Mouse (Mus musculus): ENCODE measurements at regions not wholly inside any gene's neighbourhood (a gene's known extent, or its start where the extent isn't known, plus 50 kb on each side); places are given as distances from the start of the nearest gene placed in this dataset.

- WGBS: 82% methylated on average over 4 of the region's 4 CpGs
- Histone ChIP-seq H3K27ac (ENCODE audit: low read depth, low read length) (no peak overlapping the region), H3K9me3 (ENCODE audit: control insufficient read depth, low read length) (no peaks in the 10 kb centered on the region), H3K36me3 (ENCODE audit: control insufficient read depth, insufficient read depth, low read length) (no peaks in the 10 kb centered on the region), H3K4me2 (no peak overlapping the region), H3K4me1 (ENCODE audit: control insufficient read depth, insufficient read depth, low read length) (no peaks in the 10 kb centered on the region), H3K27me3 (ENCODE audit: control insufficient read depth, insufficient read depth, low read length) (no peaks in the 10 kb centered on the region), H3K9ac (ENCODE audit: low read length) (no peak overlapping the region), H3K4me3 (ENCODE audit: low read depth, low read length) (no peak overlapping the region)
- no peak for ATAC-seq (ENCODE audit: low FRiP score)
- DNase-seq (ENCODE audit: low spot score, missing footprints): no peak
Observed at GRCm38 (mm10) chr8:78034687-78035086, 178.4 kb upstream of the Ttc29 start.

GRCm38 (mm10) chr8:78037218-78037617 is 175.9 kb upstream of the Ttc29 start:
- no peaks in the 10 kb centered on the region for H3K9me3 ChIP-seq (ENCODE audit: control insufficient read depth, low read length)
- WGBS: 72% methylated on average over 1 of the region's 1 CpGs

DNA sequence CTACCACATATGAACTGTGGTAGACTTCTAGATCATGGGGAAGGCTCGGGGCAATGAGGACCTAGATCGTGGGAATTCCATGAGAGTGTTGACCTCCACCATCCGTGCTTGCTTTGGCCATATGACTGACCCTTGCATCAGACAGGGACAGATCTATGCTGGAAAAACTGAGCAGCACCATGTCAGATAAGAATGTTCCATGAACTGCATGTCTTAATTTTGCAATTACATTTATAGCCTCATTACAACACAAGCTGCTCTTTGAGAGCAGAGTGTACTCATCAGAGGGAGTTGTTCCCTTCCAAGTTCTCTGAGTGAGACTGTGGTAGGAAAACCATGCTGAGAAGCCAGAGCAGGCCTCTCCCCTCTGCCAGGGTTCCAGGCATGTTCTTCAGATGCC is 166.4 kb upstream of the Ttc29 start:
- no peaks in the 10 kb centered on the region for H3K36me3 ChIP-seq (ENCODE audit: control insufficient read depth, insufficient read depth, low read length)
- H3K4me1 ChIP-seq (ENCODE audit: control insufficient read depth, insufficient read depth, low read length): no peaks in the 10 kb centered on the region
- no peaks in the 10 kb centered on the region for H3K9me3 ChIP-seq (ENCODE audit: control insufficient read depth, low read length)
- H3K4me3 ChIP-seq (ENCODE audit: low read depth, low read length): no peak overlapping the region
- H3K27ac ChIP-seq (ENCODE audit: low read depth, low read length): no peak overlapping the region
- no peak for DNase-seq (ENCODE audit: low spot score, missing footprints)
- no peaks in the 10 kb centered on the region for H3K27me3 ChIP-seq (ENCODE audit: control insufficient read depth, insufficient read depth, low read length)
- H3K9ac ChIP-seq (ENCODE audit: low read length): no peak overlapping the region
- H3K4me2 ChIP-seq: no peak overlapping the region
- no peak for ATAC-seq (ENCODE audit: low FRiP score)
- 89% methylated on average over 3 of the region's 3 CpGs for WGBS

More at GRCm38 (mm10) chr8:78037218-78037617, 175.9 kb upstream of the Ttc29 start:
- no peak overlapping the region for H3K9ac ChIP-seq (ENCODE audit: low read length)
- no peaks in the 10 kb centered on the region for H3K4me1 ChIP-seq (ENCODE audit: control insufficient read depth, insufficient read depth, low read length)
- no peaks in the 10 kb centered on the region for H3K36me3 ChIP-seq (ENCODE audit: control insufficient read depth, insufficient read depth, low read length)
- H3K4me3 ChIP-seq (ENCODE audit: low read depth, low read length): no peak overlapping the region
- H3K4me2 ChIP-seq: no peak overlapping the region
- H3K27me3 ChIP-seq (ENCODE audit: control insufficient read depth, insufficient read depth, low read length): no peaks in the 10 kb centered on the region
- no peak for DNase-seq (ENCODE audit: low spot score, missing footprints)
- H3K27ac ChIP-seq (ENCODE audit: low read depth, low read length): no peak overlapping the region
- ATAC-seq (ENCODE audit: low FRiP score): no peak

- no peaks in the 10 kb centered on the region for H3K36me3 ChIP-seq (ENCODE audit: control insufficient read depth, insufficient read depth, low read length)
- DNase-seq (ENCODE audit: low spot score, missing footprints): peak; percentile 41
- ATAC-seq (ENCODE audit: low FRiP score): no peak
- no peak overlapping the region for H3K4me2 ChIP-seq
- H3K9me3 ChIP-seq (ENCODE audit: control insufficient read depth, low read length): no peaks in the 10 kb centered on the region
- 83% methylated on average over 3 of the region's 3 CpGs for WGBS
- H3K27me3 ChIP-seq (ENCODE audit: control insufficient read depth, insufficient read depth, low read length): no peaks in the 10 kb centered on the region
- H3K27ac ChIP-seq (ENCODE audit: low read depth, low read length): no peak overlapping the region
- no peaks in the 10 kb centered on the region for H3K4me1 ChIP-seq (ENCODE audit: control insufficient read depth, insufficient read depth, low read length)
- no peak overlapping the region for H3K4me3 ChIP-seq (ENCODE audit: low read depth, low read length)
- H3K9ac ChIP-seq (ENCODE audit: low read length): no peak overlapping the region
Observed at GRCm38 (mm10) chr8:78050768-78051167, 162.3 kb upstream of the Ttc29 start.

- H3K4me3 ChIP-seq (ENCODE audit: low read depth, low read length): no peak overlapping the region
- no peaks in the 10 kb centered on the region for H3K36me3 ChIP-seq (ENCODE audit: control insufficient read depth, insufficient read depth, low read length)
- ATAC-seq (ENCODE audit: low FRiP score) (no peak), DNase-seq (ENCODE audit: low spot score, missing footprints) (peak; percentile 66)
- no peak overlapping the region for H3K9ac ChIP-seq (ENCODE audit: low read length)
- H3K27me3 ChIP-seq (ENCODE audit: control insufficient read depth, insufficient read depth, low read length): no peaks in the 10 kb centered on the region
- no peak overlapping the region for H3K4me2 ChIP-seq
- H3K4me1 ChIP-seq (ENCODE audit: control insufficient read depth, insufficient read depth, low read length): no peaks in the 10 kb centered on the region
- no peak overlapping the region for H3K27ac ChIP-seq (ENCODE audit: low read depth, low read length)
- H3K9me3 ChIP-seq (ENCODE audit: control insufficient read depth, low read length): no peaks in the 10 kb centered on the region
- 23% methylated on average over 5 of the region's 5 CpGs for WGBS
Observed at GRCm38 (mm10) chr8:78054435-78054834, 158.7 kb upstream of the Ttc29 start.

DNA sequence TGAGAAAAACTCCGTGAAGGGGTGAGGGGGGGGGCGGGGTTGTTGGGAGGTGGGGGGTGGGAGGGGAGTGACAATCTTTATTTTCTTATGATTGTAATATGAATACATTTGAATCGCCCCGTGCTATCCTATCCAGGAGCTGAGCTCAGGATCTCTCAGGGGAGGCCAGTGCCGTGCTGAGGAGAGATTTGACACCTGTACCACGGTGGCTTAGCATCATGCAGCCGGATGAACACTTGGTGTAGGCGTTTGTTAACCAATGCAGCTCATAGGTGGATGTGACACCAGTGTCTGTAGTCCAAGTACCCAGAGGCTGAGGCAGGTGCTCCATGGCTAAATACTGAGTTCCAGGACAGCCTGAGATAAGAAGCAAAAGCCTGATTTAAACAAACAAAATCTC is 158.2 kb upstream of the Ttc29 start:
- 21% methylated on average over 7 of the region's 8 CpGs for WGBS
- Histone ChIP-seq H3K4me3 (ENCODE audit: low read depth, low read length) (no peak overlapping the region), H3K27me3 (ENCODE audit: control insufficient read depth, insufficient read depth, low read length) (no peaks in the 10 kb centered on the region), H3K4me1 (ENCODE audit: control insufficient read depth, insufficient read depth, low read length) (no peaks in the 10 kb centered on the region), H3K9ac (ENCODE audit: low read length) (no peak overlapping the region), H3K4me2 (no peak overlapping the region), H3K9me3 (ENCODE audit: control insufficient read depth, low read length) (no peaks in the 10 kb centered on the region), H3K27ac (ENCODE audit: low read depth, low read length) (no peak overlapping the region), H3K36me3 (ENCODE audit: control insufficient read depth, insufficient read depth, low read length) (no peaks in the 10 kb centered on the region)
- DNase-seq (ENCODE audit: low spot score, missing footprints): peak; percentile 79
- ATAC-seq (ENCODE audit: low FRiP score): peak; percentile 52; the same call in 1 of the 2 replicates

DNA sequence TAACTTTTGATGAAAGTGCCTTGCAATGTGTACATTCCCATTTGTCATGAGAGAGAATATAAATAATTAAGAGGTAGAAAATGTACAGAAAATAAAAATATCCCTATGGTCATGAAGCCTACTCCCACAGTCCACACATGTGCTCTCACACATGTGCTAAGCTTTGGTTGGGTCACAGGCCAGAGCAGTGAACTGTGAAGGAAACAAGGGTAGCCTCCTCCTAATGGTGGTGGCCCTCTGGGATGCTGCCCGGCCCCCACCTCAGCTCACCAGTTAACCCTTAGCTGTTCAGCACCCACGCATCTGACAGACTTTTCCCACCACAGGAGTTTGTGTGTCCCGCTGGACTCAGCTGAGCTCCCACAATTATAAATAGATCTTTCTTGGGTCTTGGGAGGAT is 157.6 kb upstream of the Ttc29 start:
- no peaks in the 10 kb centered on the region for H3K9me3 ChIP-seq (ENCODE audit: control insufficient read depth, low read length)
- H3K4me3 ChIP-seq (ENCODE audit: low read depth, low read length): no peak overlapping the region
- ATAC-seq (ENCODE audit: low FRiP score) (no peak), DNase-seq (ENCODE audit: low spot score, missing footprints) (peak; percentile 39)
- no peak overlapping the region for H3K9ac ChIP-seq (ENCODE audit: low read length)
- H3K36me3 ChIP-seq (ENCODE audit: control insufficient read depth, insufficient read depth, low read length): no peaks in the 10 kb centered on the region
- no peak overlapping the region for H3K27ac ChIP-seq (ENCODE audit: low read depth, low read length)
- H3K27me3 ChIP-seq (ENCODE audit: control insufficient read depth, insufficient read depth, low read length): no peaks in the 10 kb centered on the region
- no peaks in the 10 kb centered on the region for H3K4me1 ChIP-seq (ENCODE audit: control insufficient read depth, insufficient read depth, low read length)
- H3K4me2 ChIP-seq: no peak overlapping the region
- 57% methylated on average over 3 of the region's 3 CpGs for WGBS

DNA sequence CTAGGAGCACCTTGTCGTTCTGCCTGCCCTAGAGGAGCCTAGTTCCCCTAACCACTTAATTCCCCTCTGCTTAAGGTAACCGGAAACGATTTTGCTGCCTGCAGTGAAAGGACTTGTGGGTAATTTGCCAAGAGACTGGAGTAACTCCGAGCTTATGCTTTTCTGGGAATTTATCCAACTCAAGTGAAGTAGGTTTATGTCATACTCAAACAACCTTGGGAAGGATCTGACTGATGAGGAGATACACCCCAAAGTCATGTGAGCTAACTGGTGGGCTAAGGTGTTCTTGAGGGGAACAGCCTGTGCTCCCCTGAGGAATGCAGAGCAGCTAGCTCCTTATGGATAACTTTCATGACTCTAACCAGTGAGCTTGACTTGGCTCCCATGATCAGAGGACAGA is 155.7 kb upstream of the Ttc29 start:
- WGBS: 90% methylated on average over 4 of the region's 4 CpGs
- DNase-seq (ENCODE audit: low spot score, missing footprints): no peak
- Histone ChIP-seq H3K4me1 (ENCODE audit: control insufficient read depth, insufficient read depth, low read length) (no peaks in the 10 kb centered on the region), H3K27me3 (ENCODE audit: control insufficient read depth, insufficient read depth, low read length) (no peaks in the 10 kb centered on the region), H3K4me3 (ENCODE audit: low read depth, low read length) (no peak overlapping the region), H3K27ac (ENCODE audit: low read depth, low read length) (no peak overlapping the region), H3K9me3 (ENCODE audit: control insufficient read depth, low read length) (no peaks in the 10 kb centered on the region), H3K36me3 (ENCODE audit: control insufficient read depth, insufficient read depth, low read length) (no peaks in the 10 kb centered on the region), H3K4me2 (no peak overlapping the region), H3K9ac (ENCODE audit: low read length) (no peak overlapping the region)
- ATAC-seq (ENCODE audit: low FRiP score): no peak

DNA sequence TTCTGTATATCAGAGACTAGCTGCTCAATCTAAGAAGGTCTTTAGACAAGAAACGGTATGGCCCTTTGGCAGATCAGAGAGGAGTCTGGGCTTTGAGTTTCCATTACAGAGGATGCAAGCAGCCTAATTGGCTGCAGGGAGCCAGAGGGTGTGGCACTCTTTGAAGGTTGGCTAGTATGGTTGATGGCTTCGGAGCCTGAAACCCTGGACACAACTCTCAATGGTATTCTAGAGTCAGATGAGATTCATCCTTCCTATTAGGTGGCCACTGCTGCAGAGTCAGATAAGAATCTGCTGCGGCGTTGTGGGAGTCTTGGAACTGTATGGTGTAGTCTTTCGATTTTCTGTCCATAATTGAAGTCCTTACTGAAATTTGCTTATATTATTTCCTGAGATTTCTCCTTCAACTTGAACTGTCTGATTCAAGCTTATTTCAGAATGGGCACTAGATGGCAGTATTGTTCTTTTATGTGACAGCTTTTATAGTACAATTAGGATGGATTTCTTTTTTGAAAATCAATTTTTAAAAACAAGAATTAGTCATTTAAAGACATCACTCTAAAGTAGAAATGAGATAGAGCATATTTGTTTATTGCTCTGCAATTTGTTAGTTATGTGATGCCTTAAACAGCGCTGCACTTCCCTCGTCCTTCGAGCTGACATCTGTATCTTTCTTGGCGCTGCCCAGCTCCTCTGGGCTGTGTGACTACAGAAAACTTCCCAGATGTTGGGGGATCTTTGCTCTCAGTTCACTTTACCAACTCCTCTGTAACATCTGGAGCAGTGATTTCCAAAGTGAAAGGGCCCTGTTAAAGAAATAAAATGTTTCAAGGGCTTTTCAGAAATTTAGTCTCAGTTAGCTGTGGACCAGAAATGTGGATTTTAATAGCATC is 151.0 kb upstream of the Ttc29 start:
- Histone ChIP-seq H3K27ac (ENCODE audit: low read depth, low read length) (no peak overlapping the region), H3K4me3 (ENCODE audit: low read depth, low read length) (no peak overlapping the region), H3K9me3 (ENCODE audit: control insufficient read depth, low read length) (no peaks in the 10 kb centered on the region), H3K27me3 (ENCODE audit: control insufficient read depth, insufficient read depth, low read length) (no peaks in the 10 kb centered on the region), H3K36me3 (ENCODE audit: control insufficient read depth, insufficient read depth, low read length) (no peaks in the 10 kb centered on the region), H3K4me1 (ENCODE audit: control insufficient read depth, insufficient read depth, low read length) (peaks cover 4% of the 10 kb centered on the region; the same call in 1 of the 2 replicates), H3K4me2 (no peak overlapping the region), H3K9ac (ENCODE audit: low read length) (no peak overlapping the region)
- ATAC-seq (ENCODE audit: low FRiP score) (peak; percentile 24; the same call in 1 of the 2 replicates), DNase-seq (ENCODE audit: low spot score, missing footprints) (peak; percentile 92)
- WGBS: 61% methylated on average over 9 of the region's 9 CpGs

All from midbrain, embryonic 11.5 days (tissue).